Mouse (Mus musculus) cerebellum, adult 9-11 months (tissue): ENCODE data around the gene Nav1.
A peak's percentile ranks its signal among the peaks of the same experiment; 100 is the strongest.

Source experiments
- DNase-seq: peaks from one replicate; pipeline ENCODE4 v3.0.0; 2022

Gene Nav1

GRCm38 (mm10) chr1:135581001-135581400 is 26.1 kb downstream of the Nav1 start:
- no peak for DNase-seq

- DNase-seq = no peak
These were observed 28.0 kb downstream of the Nav1 start for GRCm38 (mm10) chr1:135579111-135579510.

GRCm38 (mm10) chr1:135577793-135578192 is 29.3 kb downstream of the Nav1 start:
- no peak for DNase-seq

- no peak for DNase-seq
These were observed 31.7 kb downstream of the Nav1 start for GRCm38 (mm10) chr1:135575393-135575792.

- no peak for DNase-seq
These were observed 32.5 kb downstream of the Nav1 start for GRCm38 (mm10) chr1:135574451-135575208.

GRCm38 (mm10) chr1:135572139-135572892 is 34.8 kb downstream of the Nav1 start:
- DNase-seq = no peak

- no peak for DNase-seq
These were observed 39.0 kb downstream of the Nav1 start for GRCm38 (mm10) chr1:135568087-135568486.

GRCm38 (mm10) chr1:135566611-135567010 is 40.5 kb downstream of the Nav1 start:
- no peak for DNase-seq

- no peak for DNase-seq
These were observed 41.3 kb downstream of the Nav1 start for GRCm38 (mm10) chr1:135565775-135566174.

- no peak for DNase-seq
These were observed 42.2 kb downstream of the Nav1 start for GRCm38 (mm10) chr1:135564660-135565519.

GRCm38 (mm10) chr1:135563781-135564414 is 43.2 kb downstream of the Nav1 start:
- DNase-seq = no peak

- DNase-seq = no peak
These were observed 44.0 kb downstream of the Nav1 start for GRCm38 (mm10) chr1:135562982-135563650.

- DNase-seq = no peak
These were observed 45.0 kb downstream of the Nav1 start for GRCm38 (mm10) chr1:135562115-135562514.

- no peak for DNase-seq
These were observed 45.8 kb downstream of the Nav1 start for GRCm38 (mm10) chr1:135561282-135561681.

GRCm38 (mm10) chr1:135557976-135558375 is 49.1 kb downstream of the Nav1 start:
- DNase-seq = no peak

- DNase-seq = no peak
These were observed 51.2 kb downstream of the Nav1 start for GRCm38 (mm10) chr1:135555885-135556284.

- DNase-seq = no peak
These were observed 52.3 kb downstream of the Nav1 start for GRCm38 (mm10) chr1:135554632-135555260.

GRCm38 (mm10) chr1:135553615-135554014 is 53.5 kb downstream of the Nav1 start:
- no peak for DNase-seq

GRCm38 (mm10) chr1:135553154-135553553 is 53.9 kb downstream of the Nav1 start:
- DNase-seq = no peak

GRCm38 (mm10) chr1:135550886-135551285 is 56.2 kb downstream of the Nav1 start:
- DNase-seq = no peak

GRCm38 (mm10) chr1:135548750-135549149 is 58.3 kb downstream of the Nav1 start:
- peak; percentile 51 for DNase-seq

- DNase-seq = no peak
These were observed 61.0 kb downstream of the Nav1 start for GRCm38 (mm10) chr1:135546099-135546498.
